Mouse (Mus musculus) small intestine, adult 2 months (tissue): ENCODE measurements around the gene Ptbp3.

Source experiments
- CTCF ChIP-seq: fragments of 200-500 bp; IDR thresholded peaks from 2 replicates; pipeline ENCODE4 v1.5.1; 2012; ENCODE audit warnings: low read depth, mild to moderate bottlenecking, control low read depth, inconsistent platforms, low read length, moderate library complexity, mixed read lengths; ENCODE audit not compliant: insufficient replicate concordance, insufficient read length; ENCODE audit errors: extremely low read depth
- POLR2A ChIP-seq: fragments of 200-500 bp; IDR thresholded peaks from 2 replicates; pipeline ENCODE4 v1.6.1; 2012; ENCODE audit warnings: low read depth, mild to moderate bottlenecking, control low read depth, inconsistent platforms, low read length, moderate library complexity

GRCm38 (mm10) chr4:59447296-59447695 lies 101.9 kb downstream of the Ptbp3 start:
- TF ChIP-seq CTCF (no peak), POLR2A (no peak)
